Mouse (Mus musculus): ENCODE data around the gene Igf1.

Gene Igf1

DNA sequence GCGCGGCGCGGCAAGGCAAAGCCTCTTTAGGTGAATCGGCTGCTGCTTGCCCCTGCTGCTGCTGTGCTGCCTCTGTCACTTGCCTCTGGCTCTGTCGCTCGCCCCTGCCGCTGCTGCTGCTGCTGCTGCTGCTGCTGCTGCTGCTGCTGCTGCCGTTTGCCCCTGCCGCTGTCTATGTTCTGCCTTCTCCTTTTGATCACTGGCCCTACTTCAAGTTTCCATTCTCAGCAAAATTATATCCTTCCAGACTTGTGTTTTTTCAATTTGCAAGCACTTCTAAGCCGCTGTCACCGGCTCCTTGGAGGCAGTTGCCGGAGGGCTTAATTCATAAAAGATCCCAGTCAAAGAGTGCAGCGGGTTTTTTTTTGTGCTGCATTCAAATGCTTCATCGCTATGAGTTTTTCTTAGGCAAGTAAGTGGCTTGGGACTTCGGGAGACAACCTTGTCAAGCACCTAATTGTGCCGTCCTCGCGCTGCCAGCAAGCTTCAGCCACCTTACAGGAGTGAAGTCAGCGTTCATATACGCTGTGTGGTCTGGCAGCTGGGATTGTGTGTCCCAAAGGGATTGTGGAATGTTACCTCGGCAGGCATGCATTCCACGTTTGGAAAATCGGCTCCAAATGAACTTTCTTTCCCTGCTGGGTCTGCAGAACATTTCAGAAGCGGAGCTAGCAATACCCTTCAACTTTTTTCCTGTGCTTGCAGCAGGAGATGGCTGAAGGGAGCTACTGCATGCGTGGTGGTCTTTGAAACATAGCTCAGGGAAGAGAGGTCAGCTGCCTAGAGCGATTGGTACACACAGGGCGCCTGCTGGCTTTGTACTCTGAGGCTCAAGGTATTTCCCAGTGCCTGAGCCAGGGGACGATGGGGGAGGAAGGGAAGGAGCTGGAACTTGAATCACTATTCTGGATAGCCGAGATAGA is 2.4 kb downstream of the Igf1 start:
- DNase-seq (ENCODE audit: low spot score in 2 of 2), result no peak

DNA sequence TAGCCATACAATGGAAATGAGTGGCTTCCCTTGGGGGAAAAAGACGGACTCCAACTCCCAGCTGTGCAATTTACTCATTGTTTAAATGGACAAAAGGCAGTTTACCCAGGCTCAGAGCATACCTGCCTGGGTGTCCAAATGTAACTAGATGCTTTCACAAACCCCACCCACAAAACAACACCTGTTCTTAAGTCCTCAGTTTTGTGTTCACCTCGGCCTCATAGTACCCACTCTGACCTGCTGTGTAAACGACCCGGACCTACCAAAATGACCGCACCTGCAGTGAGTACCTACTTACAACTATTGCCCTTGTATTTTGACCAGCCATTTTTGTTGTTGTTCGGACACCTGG is 3.0 kb downstream of the Igf1 start:
- no peak for DNase-seq (ENCODE audit: low spot score in 2 of 2)

DNA sequence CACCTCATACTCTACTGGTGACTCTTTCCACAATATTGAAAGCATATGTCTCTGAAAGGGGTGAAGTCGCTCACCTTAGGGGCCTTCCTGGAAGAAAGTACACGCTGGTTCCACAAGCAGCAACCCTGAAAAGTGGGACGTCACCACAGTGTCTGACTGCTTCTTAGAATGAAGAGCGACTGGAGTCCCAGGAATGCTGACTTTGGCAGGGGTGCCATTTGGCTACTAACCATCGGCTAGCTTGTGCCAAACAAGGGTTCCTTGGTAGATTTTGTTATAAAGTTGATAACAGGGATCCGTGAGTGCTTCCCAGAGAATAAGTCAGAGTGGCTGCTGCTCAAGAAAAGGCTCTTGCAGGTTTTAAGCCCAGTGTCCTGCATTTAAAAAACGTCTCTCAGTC is 4.8 kb downstream of the Igf1 start:
- DNase-seq (ENCODE audit: low spot score in 2 of 2), result no peak

DNA sequence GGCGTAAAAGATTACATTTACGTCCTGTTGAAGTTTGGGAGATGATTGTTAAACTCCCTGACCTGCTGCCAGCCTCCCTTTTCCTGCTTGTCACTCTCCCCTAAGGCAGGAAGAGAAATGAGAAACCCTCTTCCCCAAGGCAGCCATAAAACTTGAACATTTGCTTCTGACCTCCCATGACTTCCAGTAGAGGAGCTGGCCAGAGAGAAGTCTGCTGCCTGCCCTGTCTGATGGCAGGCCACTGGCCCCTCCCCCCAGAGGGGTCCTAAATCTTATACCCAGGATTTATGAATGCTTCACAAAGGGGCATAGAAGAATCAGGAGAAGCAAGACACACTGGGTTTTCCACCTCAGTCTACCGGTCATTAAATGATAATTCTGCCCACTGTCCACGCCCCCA is 5.3 kb downstream of the Igf1 start:
- no peak for DNase-seq (ENCODE audit: low spot score in 2 of 2)

DNA sequence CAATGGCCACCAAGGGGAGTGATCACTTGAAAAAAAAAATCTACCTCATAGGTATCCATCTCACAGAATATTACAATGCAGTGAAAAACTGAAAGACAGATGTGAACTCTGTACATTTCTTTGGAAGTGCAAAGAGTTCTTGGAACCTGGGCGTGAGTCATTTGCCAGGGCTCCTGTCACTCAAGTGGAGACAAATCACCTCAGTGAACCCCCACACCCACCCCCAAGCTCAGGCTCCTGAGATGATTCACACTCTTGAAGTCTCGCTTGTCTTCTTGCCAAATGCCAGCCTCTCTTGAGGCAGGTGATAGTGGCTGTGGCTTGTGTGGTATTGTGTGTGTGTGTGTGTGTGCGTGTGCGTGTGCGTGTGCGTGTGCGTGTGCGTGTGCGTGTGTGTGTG is 7.6 kb downstream of the Igf1 start:
- DNase-seq (ENCODE audit: low spot score in 2 of 2), result no peak

DNA sequence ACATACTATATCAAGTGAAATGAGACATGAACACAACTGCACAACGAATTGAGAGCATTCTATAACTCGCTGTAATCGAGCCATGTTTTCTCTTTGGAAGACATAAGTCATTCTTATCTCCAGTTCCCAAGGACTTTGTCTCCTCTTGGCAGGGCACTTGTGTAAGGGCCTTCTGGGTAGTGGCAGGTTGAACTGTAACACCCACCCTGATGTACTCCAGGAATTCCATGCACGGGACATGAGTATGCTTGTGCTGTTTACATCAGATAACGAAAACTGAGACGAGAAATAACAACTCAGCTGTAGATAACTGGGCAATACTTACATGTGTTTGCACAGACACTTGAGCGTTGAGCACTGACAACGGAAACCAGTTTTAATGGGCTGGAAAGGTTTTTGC is 8.4 kb downstream of the Igf1 start:
- DNase-seq (ENCODE audit: low spot score in 2 of 2), result no peak

DNA sequence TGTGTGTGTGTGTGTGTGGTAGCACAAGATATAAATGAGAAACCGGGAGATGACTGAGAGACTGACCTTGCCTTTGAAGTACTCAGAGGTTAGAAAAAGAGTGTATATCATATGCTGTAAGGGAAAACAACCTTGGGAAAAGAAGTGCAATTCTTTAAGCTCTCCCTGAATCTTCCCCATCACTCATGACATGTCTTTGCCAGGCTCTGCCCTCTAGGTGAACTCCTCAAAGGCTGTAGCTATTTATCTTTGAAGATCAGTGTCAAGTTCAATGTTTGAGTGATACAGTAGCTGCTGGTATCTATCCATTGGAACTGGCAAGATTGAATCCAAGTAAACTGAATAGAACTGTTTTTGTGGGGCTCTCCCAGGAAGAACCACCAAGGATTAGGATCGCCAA is 9.2 kb downstream of the Igf1 start:
- DNase-seq (ENCODE audit: low spot score in 2 of 2), result no peak

DNA sequence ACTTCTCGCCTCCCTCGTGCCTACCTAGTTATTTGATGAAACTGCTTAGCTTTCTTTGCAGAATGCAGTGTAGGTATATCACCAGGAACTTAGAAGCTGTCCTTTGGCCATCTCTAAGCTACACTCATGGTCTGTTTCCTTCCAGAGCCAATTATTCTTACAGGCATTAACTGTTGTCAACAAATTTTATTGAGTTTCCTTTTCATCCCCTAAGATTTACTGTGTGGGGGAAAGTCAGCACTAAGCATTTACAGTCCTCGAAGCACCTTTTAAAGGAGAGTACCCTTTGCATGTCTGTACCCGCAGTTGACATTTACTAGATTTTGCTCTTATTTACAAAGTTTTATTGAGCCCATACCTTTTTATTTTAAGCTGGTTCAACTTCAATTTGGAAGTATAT is 9.6 kb downstream of the Igf1 start:
- no peak for DNase-seq (ENCODE audit: low spot score in 2 of 2)

DNA sequence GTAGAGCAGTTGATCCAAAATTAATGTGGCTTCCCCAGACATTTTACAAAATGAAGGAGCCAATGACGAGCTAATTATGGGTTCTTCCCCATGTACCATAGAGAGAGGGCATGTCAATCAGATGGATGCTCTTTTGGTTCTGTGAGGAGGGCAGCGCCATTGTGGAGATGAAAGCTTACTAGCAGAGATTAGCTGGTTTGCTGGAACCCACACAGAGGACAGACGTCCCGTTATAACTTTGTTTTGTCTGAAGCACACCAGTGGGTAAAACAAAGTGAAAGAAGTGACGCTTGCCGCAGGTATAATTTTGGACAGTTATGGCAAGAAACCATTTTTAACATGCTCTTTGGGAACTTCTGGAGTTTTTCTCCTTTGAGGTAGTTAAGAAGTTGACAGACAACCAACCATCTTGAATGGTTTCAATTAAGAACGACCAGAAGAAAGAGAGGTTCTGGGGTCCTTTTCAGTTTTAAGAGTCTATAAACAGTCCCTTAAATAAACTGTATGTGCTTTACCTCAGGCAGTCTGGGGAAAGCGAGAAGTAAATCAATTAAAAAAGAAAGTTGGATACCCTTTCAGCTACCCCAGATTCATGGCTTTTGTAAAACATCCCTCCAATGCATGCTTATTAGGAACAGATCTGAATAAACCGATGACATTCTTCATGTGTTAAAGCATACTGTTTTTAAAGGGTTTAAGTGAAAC is 10.4 kb downstream of the Igf1 start:
- no peak for DNase-seq (ENCODE audit: low spot score in 2 of 2)

DNA sequence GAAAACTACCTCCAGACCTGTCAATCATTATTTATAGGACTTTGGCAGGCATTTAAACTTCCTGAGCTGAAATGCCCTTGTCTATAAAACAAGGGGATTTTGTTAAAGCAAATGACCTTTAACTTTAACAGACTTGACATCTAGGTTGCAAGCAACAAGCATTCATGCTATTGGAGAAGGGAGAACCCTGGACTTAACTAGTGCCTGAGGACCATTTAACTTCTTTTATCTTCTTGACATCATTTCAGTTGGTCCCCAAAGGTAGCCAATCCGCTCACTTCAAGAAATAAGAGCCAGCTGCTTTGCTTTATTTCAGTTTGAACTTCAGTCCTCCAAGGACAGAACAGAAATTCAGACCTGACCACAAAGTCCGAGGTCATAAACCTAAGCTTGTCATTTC is 11.1 kb downstream of the Igf1 start:
- DNase-seq (ENCODE audit: low spot score in 2 of 2), result no peak

DNA sequence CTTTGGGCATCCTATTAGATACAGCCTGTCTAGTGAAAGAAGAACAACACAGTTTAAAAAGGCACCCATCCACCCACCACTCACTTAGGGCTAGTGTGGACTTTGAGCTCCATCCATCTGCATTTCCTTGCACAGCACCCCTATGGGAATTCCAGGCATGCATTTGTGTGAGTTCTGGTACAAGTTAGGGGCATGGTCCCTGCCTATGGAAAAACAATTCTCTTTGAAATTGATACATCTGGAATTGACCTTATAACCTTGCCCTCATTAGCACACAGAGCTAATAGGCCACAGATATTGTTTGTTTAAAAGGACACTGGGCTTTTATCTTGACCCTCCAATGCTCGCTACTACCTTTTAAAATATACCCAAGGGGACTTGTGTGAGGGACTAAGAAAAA is 11.6 kb downstream of the Igf1 start:
- no peak for DNase-seq (ENCODE audit: low spot score in 2 of 2)

DNA sequence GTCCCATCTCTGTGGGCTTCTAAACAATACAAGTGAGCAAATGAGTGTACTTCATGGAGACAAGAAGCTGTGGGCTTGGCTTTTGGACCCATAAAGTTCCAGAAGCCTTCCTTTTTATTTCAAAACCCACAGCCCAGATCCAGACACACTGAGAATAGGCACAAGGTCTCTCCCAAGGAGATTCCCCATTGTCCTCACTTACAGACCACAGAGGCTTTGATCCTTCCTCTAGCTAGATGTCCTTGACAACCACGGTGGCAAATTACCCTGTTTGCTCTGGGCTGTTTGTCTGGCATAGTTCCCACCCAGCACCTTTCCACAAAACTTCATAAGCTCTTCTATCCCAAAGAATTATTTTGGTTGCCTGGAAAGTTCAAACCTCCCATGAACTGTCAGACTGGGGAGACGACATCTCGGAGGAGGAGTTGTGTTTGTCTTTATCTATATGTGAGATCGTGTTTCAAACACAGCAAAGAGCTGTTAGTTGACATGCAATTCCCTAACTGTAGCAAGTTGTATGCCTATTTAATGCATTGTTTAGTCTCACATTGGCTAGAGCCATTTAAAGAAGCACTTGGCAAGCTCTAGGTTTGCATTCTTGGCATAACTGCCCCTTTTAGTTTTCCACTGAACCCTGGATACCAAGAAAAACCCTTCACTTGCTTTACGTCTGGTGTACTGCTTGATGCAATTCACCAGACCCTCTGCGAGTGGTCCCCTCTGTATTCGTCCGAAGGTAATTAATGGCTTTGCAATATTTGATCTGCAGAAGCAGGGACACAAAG is 14.0 kb downstream of the Igf1 start:
- DNase-seq (ENCODE audit: low spot score in 2 of 2), result no peak

DNA sequence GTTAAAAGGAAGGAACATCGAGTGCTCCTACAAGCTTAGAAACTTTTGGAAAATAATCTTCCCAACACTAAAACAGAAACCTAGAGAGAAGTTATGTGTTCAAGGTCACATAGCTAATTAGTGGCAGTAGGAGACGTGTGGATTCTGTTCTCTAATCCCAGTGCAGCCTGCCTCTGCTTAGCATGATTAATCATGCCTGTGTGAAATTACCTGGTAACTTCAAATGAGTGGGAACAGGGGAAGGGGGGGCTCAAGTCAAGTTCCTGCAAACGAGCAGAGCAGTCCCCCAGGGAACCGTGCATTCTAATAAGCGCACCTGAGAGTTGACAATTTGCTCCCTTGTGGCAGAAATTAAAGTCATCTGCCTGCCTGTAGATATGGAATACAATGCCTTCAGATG is 14.8 kb downstream of the Igf1 start:
- DNase-seq (ENCODE audit: low spot score in 2 of 2), result no peak

DNA sequence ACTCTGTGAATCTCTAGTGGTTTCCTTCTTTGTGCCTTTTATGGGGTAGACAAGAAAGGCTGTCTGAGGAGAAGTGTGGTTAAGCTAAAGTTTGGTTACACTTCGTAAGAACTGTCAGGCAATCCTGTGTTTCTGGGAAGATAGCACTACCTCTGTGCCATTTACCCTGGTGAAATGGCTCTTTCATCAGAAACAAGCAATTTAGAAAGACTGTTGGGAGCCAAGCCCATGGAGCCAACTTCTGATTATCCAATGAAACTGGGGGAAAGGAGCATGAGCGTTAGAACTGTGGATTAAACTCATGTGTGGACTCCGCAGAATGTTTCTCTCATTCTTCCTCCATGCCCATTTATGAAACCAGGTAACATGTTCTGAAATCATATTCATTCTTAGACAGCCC is 15.5 kb downstream of the Igf1 start:
- no peak for DNase-seq (ENCODE audit: low spot score in 2 of 2)

DNA sequence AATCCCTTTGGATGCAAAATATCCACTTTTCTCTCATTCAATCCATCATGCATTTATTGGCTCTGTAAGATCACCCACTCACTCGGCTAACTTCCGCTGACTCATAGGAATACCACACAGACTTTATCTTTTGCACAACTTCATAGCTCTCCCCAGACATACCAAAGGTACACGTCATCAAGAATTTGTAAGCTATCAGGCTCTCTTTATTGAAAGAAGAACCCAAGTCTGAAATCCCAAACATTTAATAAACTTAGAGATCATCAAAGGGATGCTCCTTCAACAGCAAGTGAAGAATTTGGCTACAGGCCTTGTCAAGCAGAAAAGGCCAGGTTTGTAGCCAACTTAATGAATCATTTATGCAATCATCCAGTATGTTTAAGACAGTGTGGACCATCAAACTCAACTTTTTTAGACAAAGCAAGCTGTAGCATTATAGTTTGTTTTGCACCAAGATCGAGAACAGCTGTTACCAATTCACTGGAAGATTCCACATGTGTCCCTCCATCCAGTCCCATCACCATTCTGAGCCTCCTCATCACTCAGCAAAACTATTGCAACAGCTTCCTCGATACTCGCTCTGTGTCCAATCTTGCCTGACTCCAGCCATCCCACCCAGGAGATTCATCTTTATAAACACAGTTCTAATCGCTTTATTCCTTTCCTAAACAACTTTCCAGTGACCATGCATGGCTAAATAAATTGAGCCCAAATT is 22.2 kb downstream of the Igf1 start:
- DNase-seq (ENCODE audit: low spot score in 2 of 2), result no peak

DNA sequence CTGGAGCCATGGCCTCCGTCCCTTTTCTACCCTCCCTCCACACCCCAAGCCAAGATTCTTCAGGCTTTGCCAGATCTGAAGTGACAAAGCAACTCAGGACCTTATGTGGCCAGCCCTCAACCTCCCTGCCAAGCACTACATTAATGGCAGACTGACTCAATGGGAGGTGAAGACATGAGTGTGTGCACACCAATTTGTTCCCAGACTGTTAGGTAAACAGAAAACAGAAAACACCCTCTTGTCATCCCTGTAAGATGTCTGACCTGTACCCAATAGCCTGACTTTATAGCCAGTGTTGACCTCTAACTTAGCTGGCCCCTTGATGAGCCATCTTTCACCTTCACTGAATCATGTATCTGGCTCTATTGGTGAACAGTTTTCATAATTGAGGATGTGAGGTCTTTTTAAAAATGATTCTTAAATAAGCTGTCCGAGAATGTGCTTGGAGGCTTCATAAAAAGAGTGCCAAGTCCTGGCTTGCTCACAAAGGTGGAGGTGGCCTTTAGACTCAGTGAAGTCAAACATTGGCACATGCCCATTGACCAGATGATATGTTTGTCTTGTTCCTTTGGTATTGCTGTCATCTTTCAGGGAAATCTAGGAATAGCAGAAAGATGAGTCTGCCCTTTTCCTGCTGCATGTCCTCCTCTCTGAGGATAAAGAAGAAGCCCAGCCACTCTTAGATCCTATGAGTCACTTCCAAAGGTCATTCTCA is 27.4 kb downstream of the Igf1 start:
- DNase-seq (ENCODE audit: low spot score in 2 of 2), result no peak

DNA sequence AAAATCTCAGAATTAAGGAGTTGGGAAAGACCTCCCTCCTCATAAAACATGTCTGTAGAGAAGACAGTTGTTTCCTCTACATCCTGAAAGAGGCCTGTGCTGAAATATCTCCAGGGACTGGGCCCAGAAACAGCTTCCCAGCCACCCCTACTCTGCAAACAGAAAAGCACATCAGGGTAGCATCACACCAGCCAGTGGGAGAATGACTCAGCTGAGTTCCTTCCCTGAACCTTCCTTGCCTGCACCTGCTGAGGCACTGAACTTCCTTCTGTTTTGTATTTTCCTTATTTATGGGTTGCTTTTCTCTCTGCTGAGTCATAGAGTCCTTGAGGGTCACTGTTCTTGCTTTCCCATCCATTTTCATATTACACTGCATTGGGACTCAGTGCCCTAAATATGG is 31.8 kb downstream of the Igf1 start:
- DNase-seq (ENCODE audit: low spot score in 2 of 2), result no peak

DNA sequence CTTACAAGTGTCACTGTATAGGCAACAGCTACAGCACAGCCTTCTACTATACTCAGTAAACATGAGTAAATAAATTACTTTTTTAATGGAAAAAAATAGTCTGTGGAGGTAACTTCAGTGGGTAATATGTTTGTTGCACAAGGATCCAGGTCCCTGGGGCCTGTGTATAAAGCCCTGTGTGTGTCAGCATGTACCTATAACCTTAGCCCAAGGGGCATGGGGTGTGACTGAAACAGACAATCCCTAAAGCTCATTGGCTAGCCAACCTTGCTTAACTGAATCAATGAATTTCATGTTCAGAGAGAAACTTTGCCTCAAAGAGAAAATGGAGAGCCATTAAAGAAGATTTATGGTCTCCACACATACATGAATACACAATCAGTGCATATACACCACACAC is 34.2 kb downstream of the Igf1 start:
- DNase-seq (ENCODE audit: low spot score in 2 of 2), result no peak

DNA sequence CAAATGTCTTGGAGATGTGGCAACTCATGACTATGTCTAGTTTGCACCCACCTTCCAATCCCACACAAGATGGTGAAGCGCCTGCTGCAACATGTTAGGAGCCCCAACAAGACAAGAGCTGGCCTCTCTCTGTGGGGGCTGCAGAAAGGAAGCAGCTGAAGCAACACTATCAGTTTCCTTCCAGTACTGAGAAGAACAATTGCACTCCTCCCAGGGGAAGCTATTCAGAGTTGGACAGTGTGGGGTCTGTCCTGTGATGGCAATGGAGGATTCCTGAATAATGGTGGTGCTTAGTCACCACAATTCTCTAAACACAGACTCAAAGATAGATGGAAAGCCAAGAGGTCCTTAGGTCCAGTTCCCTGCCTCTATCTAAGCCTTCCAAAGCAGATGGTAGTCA is 35.2 kb downstream of the Igf1 start:
- no peak for DNase-seq (ENCODE audit: low spot score in 2 of 2)

DNA sequence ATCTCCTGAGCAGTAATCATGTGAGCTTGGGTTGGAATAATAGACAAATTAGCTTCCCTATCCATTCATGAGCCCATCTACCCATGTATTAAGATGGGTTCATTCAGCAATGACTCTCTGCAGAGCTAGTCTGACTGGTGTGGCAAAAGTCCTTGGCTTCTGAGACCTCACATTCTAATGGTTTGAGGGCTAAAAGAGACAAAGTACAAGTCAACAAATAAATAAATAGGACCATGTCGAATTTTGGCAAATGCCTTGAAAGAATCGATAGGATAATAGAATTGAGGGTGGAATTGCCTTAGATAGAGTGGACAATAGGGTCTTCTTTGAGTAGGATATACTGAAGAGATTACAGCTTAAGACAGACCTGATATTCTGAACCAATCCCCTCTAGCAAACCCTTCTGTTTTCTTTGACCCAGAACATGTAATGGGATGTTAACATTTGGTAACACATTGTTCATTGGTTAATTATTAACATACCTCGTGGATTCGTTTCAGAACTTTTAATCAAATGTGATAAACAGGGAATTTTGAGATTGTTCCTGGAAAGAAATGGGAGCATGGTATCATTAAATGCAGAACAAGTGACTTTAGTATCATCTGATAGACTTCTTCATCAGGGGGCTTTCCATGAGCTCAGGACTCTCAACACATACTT is 36.5 kb downstream of the Igf1 start:
- DNase-seq (ENCODE audit: low spot score in 2 of 2), result no peak

DNA sequence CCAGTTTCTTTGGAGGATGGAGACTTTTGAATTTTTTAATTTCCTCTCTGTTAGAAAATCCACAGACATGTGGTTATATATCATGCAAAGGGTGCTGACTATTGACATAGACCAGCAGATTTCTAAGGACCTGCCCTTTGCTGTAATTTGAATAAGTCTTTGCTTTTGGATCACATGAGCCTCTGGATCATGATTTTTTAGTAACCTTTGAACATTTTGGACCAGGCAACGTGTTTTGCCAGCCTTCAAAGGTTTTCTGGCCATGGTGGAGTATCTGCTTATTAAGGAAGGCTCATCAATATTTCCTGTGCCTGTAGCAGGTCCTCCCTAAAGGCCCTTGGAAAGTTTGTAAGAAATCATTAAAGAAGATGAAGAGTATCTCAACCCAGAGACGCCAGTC is 37.3 kb downstream of the Igf1 start:
- no peak for DNase-seq (ENCODE audit: low spot score in 2 of 2)

Measured in spleen, postnatal 36 days (tissue).